Mouse (Mus musculus): ENCODE measurements around the gene Lrrc73.

DNA sequence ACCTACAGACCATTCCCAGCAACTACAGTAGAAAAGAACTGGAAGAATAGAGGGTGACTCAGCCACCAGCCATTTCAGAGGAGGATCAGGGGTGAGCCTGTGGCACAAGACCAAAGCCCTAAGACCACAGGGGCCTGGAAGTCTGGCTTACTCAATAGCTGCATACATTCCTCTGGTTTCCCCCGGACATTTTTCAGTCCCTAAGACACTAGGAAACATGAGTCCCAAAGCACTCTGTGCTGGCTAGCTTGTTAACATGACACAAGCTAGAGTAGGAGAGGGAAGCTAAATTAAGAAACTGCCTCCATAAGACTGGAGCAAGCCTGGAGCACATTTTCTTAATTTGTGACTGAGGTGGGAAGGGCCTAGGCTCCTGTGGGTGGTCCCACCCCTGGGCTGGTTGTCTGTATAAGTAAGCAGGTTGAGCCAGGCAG is 20.5 kb downstream of the Lrrc73 start:
- TF ChIP-seq CTCF (IDR thresholded peaks at IDR 0.05; ENCODE audit: control insufficient read depth, insufficient read depth, insufficient replicate concordance, low read depth, low read length) (no peak), POLR2A (IDR thresholded peaks at IDR 0.05; ENCODE audit: control insufficient read depth, low read depth, low read length) (no peak)

Data from testis, adult 2 months (tissue).